Mouse (Mus musculus) mouse embryonic stem cell (cell line): ENCODE results near the gene Camsap1.

ENCODE experiments used
- in situ Hi-C, 2 experiments: fragments of 300-500 bp; cut with MboI; formaldehyde crosslinking; loops; 1 replicate in 1 of 2; 3 replicates in 1 of 2; pipeline ENCODE4 v1.14.3; 2019 to 2020; ENCODE audit warnings: low sequenced_read_pairs in 2 of 2, low pct_unique_long_range_greater_than_20kb in 1 of 2, mixed read lengths in 1 of 2; ENCODE audit not compliant: unreplicated experiment in 1 of 2

Camsap1 gene

DNA sequence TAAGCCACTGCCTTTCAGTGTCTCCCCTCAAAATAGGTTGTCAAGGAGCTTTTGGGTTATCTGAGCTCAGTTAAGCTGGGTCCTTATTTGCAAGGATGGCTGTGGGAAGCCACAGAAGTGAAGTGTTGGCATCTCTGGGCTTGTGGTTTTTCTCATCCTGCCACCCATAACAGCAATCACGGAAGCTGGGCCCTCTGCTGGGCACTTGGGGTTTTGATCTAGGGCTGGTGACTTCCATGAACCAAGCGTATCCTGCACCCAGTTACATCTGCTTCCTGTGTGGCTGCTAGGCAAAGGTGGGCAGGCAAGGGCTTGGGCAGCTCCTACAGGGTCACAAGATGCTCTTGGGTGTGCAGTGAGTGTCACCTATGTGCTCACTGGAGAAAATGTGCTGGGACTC lies 69.8 kb downstream of the Camsap1 start:
- in situ Hi-C loops, result no loop called here

GRCm38 (mm10) chr2:25909872-25910271 lies 73.2 kb downstream of the Camsap1 start:
- in situ Hi-C loops, result no loop called here

DNA sequence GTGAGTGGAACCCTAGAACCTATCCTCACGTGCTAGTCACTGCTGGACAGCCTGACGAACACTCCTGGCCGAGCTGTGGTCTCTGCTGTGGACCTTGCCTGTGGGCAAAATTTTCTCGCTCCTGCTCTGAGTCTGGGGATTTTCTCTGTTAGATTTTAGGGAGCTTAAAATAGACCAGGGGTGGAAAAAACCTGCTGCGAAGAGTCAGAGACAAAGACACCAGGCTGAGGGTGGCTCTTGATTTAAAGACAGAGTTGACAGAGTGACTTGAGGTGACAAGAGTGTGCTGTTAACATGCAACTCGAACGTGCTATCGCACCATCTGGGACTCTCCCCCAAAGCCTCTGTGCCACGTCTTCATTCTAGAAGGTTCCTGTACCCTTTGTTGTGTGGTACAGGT lies 84.1 kb downstream of the Camsap1 start:
- in situ Hi-C loops, result no loop called here

DNA sequence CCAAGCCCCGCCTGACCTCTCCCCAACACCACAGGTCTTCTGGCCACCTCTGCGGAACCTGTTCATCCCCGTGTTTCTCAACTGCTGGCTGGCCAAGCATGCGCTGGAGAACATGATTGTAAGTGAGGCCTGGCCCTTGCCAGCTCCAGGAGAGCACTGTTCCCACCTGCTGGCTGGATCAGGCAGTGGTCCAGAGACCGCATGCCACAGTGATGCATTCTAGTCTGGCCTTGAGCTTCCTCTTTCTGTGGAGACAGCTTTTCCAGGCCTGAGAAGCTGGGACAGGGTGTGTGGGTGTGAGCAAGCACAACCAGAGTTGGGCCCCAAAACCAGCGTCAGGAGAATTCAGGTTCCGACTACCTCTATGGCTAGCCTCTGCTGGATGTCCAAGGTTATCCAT lies 90.6 kb downstream of the Camsap1 start:
- in situ Hi-C loops, result no loop called here

DNA sequence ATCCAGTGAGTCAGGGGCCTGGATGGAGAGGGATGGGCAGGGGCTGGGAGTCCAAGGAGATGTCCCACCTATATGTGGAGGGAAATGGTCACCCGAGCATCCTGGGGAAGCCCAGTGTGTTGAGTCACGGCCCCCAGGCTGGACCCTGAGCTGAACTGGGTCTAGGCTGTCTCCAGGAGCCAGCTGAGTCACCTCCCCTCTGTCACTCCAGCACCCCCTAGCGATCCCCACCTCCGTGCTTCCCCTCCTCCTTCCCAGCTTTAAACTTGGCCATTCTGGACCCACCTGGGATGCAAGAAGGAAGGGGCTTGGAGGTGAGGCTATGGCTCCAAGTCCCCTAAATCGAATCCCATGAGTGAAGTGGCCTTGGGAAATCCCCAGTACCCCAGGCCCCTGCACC lies 94.9 kb downstream of the Camsap1 start:
- in situ Hi-C loops, result no loop called here

GRCm38 (mm10) chr2:25887226-25887625 lies 95.9 kb downstream of the Camsap1 start:
- in situ Hi-C loops, result no loop called here

DNA sequence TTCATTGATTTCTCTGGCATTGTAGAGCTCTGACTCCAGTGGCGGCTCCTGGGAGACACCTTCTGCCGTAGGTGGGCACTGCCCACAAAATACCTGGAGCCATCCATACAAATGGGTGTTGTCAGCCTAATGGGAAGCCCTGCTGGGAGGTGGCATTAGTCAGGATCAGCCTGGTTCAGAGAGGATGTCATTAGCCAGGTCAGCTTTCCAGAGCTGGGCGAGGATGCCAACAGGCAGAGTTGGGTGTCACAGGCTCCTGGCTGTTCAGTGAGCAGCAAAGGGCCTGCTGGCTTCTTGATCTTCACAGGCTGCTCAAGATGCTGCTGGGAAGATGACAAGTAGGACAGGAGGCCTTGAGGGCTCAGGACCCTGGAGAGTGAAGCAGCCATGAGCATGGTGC lies 98.3 kb downstream of the Camsap1 start:
- in situ Hi-C loops, result no loop called here

- in situ Hi-C loops, result no loop called here
Observed at GRCm38 (mm10) chr2:25882276-25882675, 100.8 kb downstream of the Camsap1 start.

- in situ Hi-C loops, result no loop called here
Observed at GRCm38 (mm10) chr2:25879061-25879460, 104.0 kb downstream of the Camsap1 start.

GRCm38 (mm10) chr2:25878516-25878915 lies 104.6 kb downstream of the Camsap1 start:
- in situ Hi-C loops, result no loop called here

GRCm38 (mm10) chr2:25877736-25878268 lies 105.3 kb downstream of the Camsap1 start:
- in situ Hi-C loops, result no loop called here

GRCm38 (mm10) chr2:25877250-25877735 lies 105.8 kb downstream of the Camsap1 start:
- in situ Hi-C loops, result no loop called here
